Mouse (Mus musculus) adrenal gland, postnatal 4 days (tissue): ENCODE results near the gene Myl10. TPM values are rescaled to one million over a fixed set of nuclear protein-coding genes. Genes with fewer than 3 reads are reported as not detected.
"Not testable (repeated sequence)": the region's sequence is repeated elsewhere in the genome, so short reads cannot be mapped to it uniquely, and the experiment has no call there.

Experiments
- DNase-seq, 2 experiments: peaks; one replicate each; pipeline ENCODE4 v3.0.0; 2021 to 2022; ENCODE audit warnings: low spot score in 2 of 2, mixed read lengths in 2 of 2
- total RNA-seq, 2 experiments: library from RNA; stranded (reverse); gene quantifications; 2 replicates each; pipeline ENCODE4 v1.2.3; 2021

Gene Myl10
- total RNA-seq, 2 experiments from 2014 or later: 0.65 TPM; not detected in 1

DNA sequence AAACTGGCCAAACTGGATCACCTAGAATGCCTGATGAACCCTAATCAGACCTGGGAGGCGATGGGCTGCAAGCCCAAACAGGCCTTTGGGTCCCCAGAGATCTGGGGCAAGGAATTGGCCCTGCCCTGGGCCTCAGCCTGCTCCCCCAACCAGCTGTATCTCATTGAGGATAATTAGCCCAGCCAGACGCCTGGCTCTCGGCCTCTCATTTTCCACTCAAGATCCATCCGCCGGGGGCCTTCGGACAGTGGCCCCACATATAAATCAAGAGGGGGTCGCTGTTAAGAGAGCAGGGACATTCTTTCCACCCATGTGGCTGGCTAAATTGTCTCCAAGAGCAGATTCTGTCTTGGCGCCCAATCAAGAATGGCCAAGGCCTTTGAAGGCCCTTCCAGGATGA lies 11.2 kb downstream of the Myl10 start:
- no peak for DNase-seq

DNA sequence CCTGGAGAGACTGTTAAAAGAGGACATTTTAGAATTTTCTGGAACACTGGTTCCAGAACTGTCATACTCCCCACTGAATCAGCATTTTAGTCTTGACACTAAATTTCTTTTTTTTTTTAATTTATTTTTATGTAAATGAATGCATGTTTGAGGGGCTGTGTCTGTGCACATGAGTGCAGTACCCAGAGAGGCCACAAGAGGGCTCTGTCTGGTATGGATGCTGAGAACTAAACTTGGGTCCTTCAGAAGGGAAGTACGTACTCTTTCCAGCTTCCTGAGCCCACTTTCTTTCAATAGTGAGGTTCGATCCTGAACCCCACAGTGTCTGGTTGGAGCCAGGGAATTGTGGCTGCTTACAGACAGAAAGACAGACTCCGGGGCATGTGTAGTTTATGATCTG lies 12.6 kb downstream of the Myl10 start:
- no peak for DNase-seq

DNA sequence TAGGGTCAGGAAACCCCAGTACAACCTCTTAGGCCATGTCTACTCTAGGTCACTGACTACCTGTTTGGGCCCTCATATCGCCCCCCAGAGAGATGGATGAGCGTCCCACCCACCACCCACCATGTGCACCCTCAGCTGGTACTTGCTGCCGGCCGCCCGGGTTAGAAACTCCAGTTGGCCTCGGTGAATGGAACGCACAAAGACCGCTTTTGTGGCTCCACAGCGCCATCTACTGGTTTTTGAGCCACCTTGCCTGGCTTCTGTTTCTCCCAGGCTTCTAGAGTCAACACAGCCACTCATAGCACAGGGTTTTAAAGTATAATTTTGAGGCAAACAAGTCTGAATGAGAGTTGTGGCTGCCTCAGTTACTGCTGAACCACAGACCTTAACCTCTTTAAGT lies 13.9 kb downstream of the Myl10 start:
- peak; percentile 34 to 53 for DNase-seq

DNA sequence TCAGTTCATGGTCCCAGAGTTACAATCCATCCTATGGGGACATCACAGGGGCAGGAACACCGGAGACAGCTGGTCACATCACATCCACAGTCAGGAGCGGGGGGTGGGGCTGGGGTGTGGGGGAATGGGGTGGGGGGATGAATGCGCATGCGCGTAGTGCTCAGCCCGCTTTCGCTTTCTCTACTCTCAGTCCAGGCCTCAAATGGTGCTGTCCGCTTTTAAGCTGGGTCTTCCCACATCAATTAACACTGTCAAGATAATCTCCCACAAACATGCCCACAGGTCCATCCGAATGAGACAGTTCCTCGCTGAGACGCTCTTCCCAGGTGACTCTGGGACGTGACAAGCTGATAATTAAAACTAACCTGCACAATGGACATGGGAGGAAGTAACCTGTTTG lies 15.2 kb downstream of the Myl10 start:
- DNase-seq: no peak

DNA sequence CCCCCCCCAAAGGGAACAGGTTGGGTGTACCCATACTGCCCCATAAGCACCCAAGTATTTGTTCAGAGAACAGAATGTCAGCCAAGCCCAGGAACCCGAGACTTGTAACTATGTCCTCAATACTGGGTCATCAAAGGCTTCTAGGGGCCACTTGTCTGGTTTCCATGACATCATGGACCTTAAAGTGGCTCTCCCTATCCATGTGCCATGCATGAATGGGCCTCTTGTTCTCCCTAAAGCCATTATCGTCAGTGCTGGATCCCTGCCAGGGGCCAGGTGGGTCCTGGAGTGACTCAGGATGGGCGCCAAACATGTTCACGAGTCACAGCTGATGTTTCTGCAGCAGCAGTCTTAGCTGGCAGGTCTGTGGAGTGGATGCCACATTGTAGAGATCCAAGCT lies 17.8 kb downstream of the Myl10 start:
- no peak for DNase-seq

DNA sequence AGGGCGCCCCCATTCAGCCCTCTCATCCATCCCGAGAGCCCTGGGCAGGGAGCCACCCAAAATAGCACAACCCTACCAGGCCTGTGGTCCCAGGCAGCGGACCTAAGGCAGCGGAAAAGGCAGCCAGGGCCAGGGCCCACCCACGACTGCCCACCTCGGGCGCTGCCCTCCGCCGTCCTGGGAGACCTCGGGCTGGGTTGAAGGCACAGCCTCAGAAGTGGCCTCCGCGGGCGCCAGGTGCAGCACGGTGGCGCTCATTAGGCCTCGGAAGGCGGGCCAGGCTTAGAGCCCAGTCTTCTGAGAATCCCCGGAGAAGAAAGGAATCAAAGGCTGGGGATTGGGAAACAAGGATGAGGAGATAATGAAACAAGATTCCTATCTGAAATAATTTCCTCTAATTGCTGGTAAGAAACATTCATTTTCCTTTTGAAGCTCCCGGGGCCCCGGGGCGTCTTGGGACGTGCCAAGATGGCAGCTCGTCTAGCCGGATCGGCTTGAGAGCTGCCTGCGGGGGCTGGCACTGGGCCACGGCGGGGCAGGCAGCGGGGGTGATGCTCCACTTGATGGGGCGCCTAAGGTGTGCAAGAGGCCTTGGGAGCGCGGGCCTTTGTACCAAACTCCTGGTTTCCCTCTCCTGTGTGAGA lies 21.4 kb downstream of the Myl10 start:
- no peak for DNase-seq

DNA sequence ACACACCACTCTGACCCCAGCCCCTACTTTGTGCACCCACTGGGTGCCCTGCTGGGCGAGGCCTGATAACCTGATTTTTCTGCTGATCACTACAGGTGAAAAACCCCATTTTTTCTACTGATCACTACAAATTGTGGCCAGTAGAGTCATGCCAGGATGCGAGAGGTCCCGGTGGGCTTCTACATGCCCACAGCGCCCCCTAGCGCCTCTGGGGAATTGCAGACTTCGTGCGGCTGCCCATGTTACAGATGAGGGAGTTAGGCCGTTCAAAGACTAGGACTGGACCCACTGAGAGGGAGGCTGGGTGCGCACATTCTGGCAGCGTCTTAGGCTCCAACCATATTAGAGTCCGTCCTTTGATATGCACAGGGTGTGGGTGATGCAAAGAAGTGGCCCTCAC lies 21.9 kb downstream of the Myl10 start:
- peak in 1 of 2 experiments; percentile 20 for DNase-seq

DNA sequence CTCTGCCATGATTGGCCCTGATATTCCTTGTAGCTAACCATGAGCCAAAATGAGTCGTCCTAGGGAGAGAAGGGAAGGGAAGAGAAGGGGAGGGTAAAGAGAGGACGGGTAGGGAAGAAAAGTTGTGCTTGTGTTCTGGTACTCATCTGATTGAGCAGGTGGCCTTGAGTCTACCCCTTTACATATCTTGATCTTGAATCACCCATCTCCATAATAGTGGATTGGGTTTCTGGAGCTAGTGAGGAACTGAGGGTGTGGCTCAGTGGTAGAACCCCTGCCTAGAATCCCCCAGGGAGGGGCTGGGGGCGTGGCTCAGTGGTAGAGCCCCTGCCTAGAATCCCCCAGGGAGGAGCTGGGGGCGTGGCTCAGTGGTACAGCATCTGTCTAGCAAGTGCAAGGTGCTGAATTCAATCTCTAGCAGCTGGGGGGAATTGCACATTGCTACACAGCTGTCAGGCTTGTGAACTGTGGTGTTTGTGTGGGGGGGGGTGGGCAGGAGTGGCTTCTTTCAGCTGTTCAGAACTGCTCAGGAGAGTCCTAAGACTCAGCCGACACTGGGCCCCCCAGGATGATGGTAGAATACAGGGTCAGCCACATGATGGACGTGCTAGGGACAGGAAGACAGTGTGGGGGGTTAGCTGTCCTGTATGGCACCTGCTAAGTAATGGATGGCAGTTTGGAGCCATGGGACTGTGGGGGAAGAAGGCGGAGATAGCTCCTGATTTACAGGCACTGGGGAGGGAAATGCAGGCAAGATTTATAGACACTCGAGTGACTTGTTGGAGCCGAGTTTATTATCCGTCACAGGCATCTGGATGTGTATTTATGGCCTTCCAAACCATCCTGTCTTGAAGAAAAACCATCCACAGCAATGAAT lies 24.0 kb downstream of the Myl10 start:
- no peak for DNase-seq

DNA sequence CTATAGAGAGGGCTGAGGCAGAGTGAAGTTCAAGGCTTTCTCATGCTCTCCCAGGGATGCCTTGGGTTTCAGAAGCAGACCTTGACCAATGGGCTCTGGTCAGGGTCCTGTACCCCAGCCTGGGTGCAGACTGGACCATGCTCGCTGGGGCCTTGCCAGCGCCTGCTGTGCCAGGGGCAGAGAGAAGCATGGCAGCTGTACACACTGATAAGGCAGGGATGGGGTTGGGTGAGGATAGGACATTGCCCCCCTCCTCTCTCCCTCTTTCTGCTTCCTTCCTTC lies 24.6 kb downstream of the Myl10 start:
- DNase-seq: no peak

DNA sequence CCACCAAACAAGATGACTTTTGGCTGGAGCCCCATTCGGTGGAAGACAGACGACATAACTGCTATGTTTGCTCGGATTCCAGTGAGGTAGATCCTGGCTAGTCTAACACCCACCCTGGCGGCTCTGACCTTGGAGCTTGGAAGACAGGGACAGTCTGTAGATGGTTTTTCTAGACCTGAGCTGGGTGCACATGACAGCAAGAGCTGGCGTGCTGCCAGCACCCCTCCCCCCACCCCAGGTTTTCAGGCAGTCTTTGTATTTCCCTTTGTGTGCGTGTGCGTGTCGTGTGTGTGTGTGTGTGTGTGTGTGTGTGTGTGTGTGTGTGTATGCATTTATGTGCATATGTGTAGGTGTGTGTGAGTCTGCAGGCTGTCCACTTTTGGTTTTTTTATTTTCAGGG lies 25.7 kb downstream of the Myl10 start:
- DNase-seq: no peak

DNA sequence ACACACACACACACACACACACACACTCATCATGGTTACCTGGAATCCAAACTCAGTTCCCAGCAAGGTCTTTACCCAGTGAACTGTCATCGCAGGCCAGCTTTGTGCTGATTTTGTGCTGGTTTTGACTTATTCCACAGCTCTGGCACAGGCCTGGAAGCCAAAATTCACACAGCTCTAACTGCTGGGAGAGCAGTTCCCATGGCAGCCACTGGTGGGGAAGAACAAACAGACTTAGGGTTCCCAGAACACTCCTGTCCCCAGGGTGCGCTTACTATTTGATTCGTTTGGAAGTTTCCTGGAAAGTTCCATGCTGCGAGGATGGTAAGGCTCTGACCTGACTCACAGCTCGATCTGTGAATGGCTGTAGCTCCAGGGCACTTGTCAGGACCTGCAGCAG lies 28.6 kb downstream of the Myl10 start:
- DNase-seq: no peak

DNA sequence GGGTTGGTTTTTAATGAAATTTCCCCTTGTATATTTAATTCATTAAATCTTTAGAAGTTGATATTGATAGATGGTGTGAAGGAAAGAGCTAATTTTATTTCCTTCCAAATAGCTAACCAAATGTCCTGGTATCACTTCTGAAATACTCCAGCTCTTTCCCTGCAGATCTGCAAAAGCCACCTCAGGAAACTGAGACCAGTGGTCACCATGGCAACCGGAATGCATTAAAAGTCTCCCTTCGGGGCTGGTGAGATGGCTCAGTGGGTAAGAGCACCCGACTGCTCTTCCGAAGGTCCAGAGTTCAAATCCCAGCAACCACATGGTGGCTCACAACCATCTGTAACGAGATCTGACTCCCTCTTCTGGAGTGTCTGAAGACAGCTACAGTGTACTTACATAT lies 33.3 kb downstream of the Myl10 start:
- DNase-seq: not testable (repeated sequence)

DNA sequence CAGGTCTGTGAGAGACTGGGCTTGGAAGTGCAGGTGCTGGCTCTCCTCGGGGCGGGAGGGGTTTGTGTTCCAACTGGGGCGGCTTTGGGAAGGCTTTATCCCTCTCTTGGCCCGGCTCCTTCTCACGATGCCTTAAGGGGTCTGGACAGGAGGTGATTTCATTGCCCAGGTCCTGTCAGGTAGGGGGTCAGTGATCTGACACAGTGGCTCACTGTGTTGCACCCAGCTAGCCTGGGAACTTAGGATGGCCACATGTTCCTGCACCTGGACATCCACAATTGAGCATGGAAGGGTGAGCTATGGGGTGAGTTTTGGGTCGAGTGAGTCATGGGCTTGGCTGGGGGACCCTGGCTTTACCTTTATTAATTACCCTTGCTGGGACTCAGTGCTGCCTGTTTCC lies 46.0 kb downstream of the Myl10 start:
- no peak for DNase-seq

DNA sequence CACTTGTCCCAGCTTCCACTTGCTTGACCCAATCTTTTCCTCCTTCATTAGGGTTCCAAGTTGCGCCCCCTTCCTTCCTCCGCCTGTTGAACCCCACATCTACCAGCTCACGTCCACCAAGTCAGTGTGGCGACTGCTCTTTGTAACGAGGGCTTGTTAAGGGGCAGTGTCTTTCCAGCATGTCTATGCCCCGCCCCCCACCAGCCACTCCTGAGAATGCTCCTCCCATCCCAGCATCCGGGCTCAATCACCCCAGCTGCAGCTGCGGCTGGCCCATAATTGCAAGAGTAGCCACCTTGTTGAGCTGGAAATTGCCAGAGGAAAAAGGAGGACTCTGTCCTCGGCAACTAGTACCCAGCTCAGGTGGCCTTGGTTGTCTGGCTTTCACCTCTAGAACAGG lies 53.6 kb downstream of the Myl10 start:
- no peak for DNase-seq

Other genes starting within 250 kb of the Myl10 start
- 100 to 1,000 TPM; 109 to 111 TPM for gene Cux1, start 125.7 kb upstream of the Myl10 start, total RNA-seq
- gene Col26a1, start 190.1 kb downstream of the Myl10 start, total RNA-seq: 10 to 100 TPM; 17.5 to 22.3 TPM
- gene Ift22, start 215.0 kb downstream of the Myl10 start, total RNA-seq: 10 to 100 TPM; 33.6 to 38.2 TPM